In the genomic region with DNA sequence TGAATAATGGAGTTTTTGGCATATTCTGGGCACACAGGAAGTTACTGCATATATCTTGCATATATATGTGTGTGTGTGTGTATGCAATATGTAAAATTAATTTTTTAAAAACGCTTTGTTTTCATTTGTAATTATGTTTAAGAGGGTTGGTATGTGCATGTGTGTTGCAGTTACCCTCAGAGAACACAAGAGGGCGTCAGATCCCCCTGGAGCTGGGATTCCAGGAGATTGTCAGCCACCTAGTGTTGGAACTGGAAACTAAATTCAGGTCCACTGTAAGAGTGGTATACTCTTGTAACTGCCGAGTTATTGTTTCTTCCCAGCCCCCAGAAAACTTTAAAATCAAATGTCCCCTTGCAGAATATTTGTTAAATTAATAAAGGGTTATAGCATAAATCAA, we compare ENCODE assay signal across 9 mouse cellular contexts. TPM values are rescaled to one million over a fixed set of nuclear protein-coding genes. Genes with fewer than 3 reads are reported as not detected.
DNase-seq lines count a peak whose midpoint lies in the region; ATAC-seq and TF ChIP-seq lines count a peak whose summit lies in the region.
"Had no signal": no experiment of that assay in that cellular context is flagged by ENCODE, and none has a peak within 500 bp of the region (broad histone marks: within the 10 kb centered on the region; RNA-seq: fewer than 3 reads in every experiment).

No protein-coding gene starts in this region.

- no peak for TF ChIP-seq POLR2A in limb, embryonic 14.5 days (IDR thresholded peaks at IDR 0.05; ENCODE audit: borderline replicate concordance, extremely low read depth, insufficient read depth, insufficient read length)
- no peak for TF ChIP-seq POLR2A in MEL (IDR thresholded peaks at IDR 0.05; ENCODE audit: control insufficient read depth in 1 of 2, insufficient read depth in 1 of 2, low read depth in 1 of 2, low read length in 2 of 2, poor library complexity in 1 of 2)

- peaks cover 73% of the 10 kb centered on the region for H3K36me3 ChIP-seq in limb, embryonic 14.5 days (ENCODE audit: control insufficient read depth, insufficient read depth, low read length)
- peaks cover 97% of the 10 kb centered on the region for H3K36me3 ChIP-seq in limb, embryonic 10.5 days
- H3K36me3 ChIP-seq in MEL (ENCODE audit: control insufficient read depth in 1 of 2, insufficient read depth in 2 of 2, low read length in 2 of 2): no peaks in the 10 kb centered on the region

- DNase-seq in limb, embryonic 14.5 days (ENCODE audit: low spot score): peak; percentile 55
- DNase-seq in limb, embryonic 10.5 days (ENCODE audit: low spot score): no peak
- DNase-seq in MEL (ENCODE audit: low read depth, low spot score): peak; percentile 42
- DNase-seq in retina, embryonic 14.5 days (ENCODE audit: low spot score): peak; percentile 69
- no peak for DNase-seq in gastrocnemius, adult 8-10 months (ENCODE audit: low spot score in 2 of 2)
- no peak for DNase-seq in adrenal gland, adult 8-10 months

- no peaks in the 10 kb centered on the region for H3K9me3 ChIP-seq in limb, embryonic 14.5 days (ENCODE audit: control insufficient read depth, low read length)
- no peaks in the 10 kb centered on the region for H3K9me3 ChIP-seq in limb, embryonic 10.5 days (replicated peaks)
- no peaks in the 10 kb centered on the region for H3K9me3 ChIP-seq in MEL (replicated peaks; ENCODE audit: insufficient read depth, low read length)
- H3K9me3 ChIP-seq: heart, embryonic 15.5 days; midbrain, embryonic 12.5 days had no signal

- no peaks in the 10 kb centered on the region for H3K27me3 ChIP-seq in limb, embryonic 14.5 days (ENCODE audit: control insufficient read depth, insufficient read depth, low read length)
- H3K27me3 ChIP-seq in limb, embryonic 10.5 days (ENCODE audit: low read depth, poor library complexity, severe bottlenecking): no peaks in the 10 kb centered on the region
- no peaks in the 10 kb centered on the region; a peak in 1 of 4 replicates for H3K27me3 ChIP-seq in MEL (ENCODE audit: control insufficient read depth in 1 of 2, insufficient read depth in 2 of 2, low read length in 2 of 2)
- H3K27me3 ChIP-seq: heart, embryonic 15.5 days; midbrain, embryonic 12.5 days had no signal

- peak; percentile 51 to 96 (median 54) for TF ChIP-seq CTCF in MEL (IDR thresholded peaks at IDR 0.05 in 2 of 3, conservative IDR thresholded peaks at IDR 0.05 in 1 of 3; ENCODE audit: control insufficient read depth in 1 of 3, insufficient read depth in 1 of 3, low read depth in 2 of 3, low read length in 3 of 3, poor library complexity in 1 of 3, severe bottlenecking in 1 of 3)

- H3K27ac ChIP-seq in limb, embryonic 14.5 days (replicated peaks; ENCODE audit: low read depth, low read length): no peak overlapping the region
- no peak overlapping the region for H3K27ac ChIP-seq in limb, embryonic 10.5 days
- H3K27ac ChIP-seq in MEL (ENCODE audit: control insufficient read depth, low read depth, low read length): no peak overlapping the region
- H3K27ac ChIP-seq: heart, embryonic 15.5 days; midbrain, embryonic 12.5 days had no signal

- no peak for TF ChIP-seq EP300 in MEL (IDR thresholded peaks at IDR 0.05; ENCODE audit: low read depth in 1 of 2, low read length in 2 of 2)

- 0 out of 2 replicates have a peak, but pooled peaks cover 3% of the 10 kb centered on the region for H3K4me1 ChIP-seq in limb, embryonic 14.5 days (ENCODE audit: control insufficient read depth, insufficient read depth, low read length)
- H3K4me1 ChIP-seq in limb, embryonic 10.5 days: no peaks in the 10 kb centered on the region
- H3K4me1 ChIP-seq in MEL (ENCODE audit: control insufficient read depth in 1 of 2, insufficient read depth in 2 of 2, low read length in 2 of 2): no peaks in the 10 kb centered on the region

- no peaks in the 10 kb centered on the region for H3K79me2 ChIP-seq in MEL (ENCODE audit: control insufficient read depth, insufficient read depth, low read length, poor library complexity)

- ATAC-seq in limb, embryonic 14.5 days (ENCODE audit: low FRiP score, low read depth): no peak
- ATAC-seq in common myeloid progenitor, adult 5-6 weeks (replicated peaks; ENCODE audit: low read depth, poor library complexity, severe bottlenecking): peak; percentile 95

- no peak overlapping the region for H3K9ac ChIP-seq in limb, embryonic 14.5 days (ENCODE audit: low read depth, low read length, severe bottlenecking)
- no peak overlapping the region for H3K9ac ChIP-seq in MEL (ENCODE audit: control insufficient read depth, low read depth, low read length, poor library complexity, severe bottlenecking)
- H3K9ac ChIP-seq: heart, embryonic 15.5 days; midbrain, embryonic 12.5 days had no signal

- peak; percentile 39 for TF ChIP-seq RAD21 in MEL (IDR thresholded peaks at IDR 0.05; ENCODE audit: low read depth, low read length)

- no peak overlapping the region for H3K4me3 ChIP-seq in limb, embryonic 14.5 days (replicated peaks; ENCODE audit: low read length)
- no peak overlapping the region for H3K4me3 ChIP-seq in limb, embryonic 10.5 days
- H3K4me3 ChIP-seq in MEL (ENCODE audit: control insufficient read depth in 1 of 2, insufficient read depth in 1 of 2, low read depth in 2 of 2, low read length in 2 of 2): no peak overlapping the region
- H3K4me3 ChIP-seq: heart, embryonic 15.5 days; midbrain, embryonic 12.5 days had no signal

- H3K4me2 ChIP-seq in limb, embryonic 14.5 days (replicated peaks; ENCODE audit: low read depth, low read length, severe bottlenecking): no peak overlapping the region
- H3K4me2 ChIP-seq: heart, embryonic 15.5 days; midbrain, embryonic 12.5 days had no signal

- 61% methylated on average over 3 of the region's 3 CpGs for WGBS in limb, embryonic 14.5 days
- WGBS in limb, embryonic 10.5 days: 61% methylated on average over 3 of the region's 3 CpGs

TF ChIP-seq in MEL, 35 proteins besides CTCF, POLR2A, EP300 and RAD21:
- TF ChIP-seq MXI1 (IDR thresholded peaks at IDR 0.05; ENCODE audit: low read depth, low read length) (no peak), SMC3 (IDR thresholded peaks at IDR 0.05; ENCODE audit: low read depth, low read length) (peak; percentile 62), ZC3H11A (IDR thresholded peaks at IDR 0.05; ENCODE audit: low read depth, low read length) (no peak), POLR2AphosphoS5 (IDR thresholded peaks at IDR 0.05; ENCODE audit: borderline replicate concordance, low read depth, low read length) (no peak), TCF12 (IDR thresholded peaks at IDR 0.05; ENCODE audit: low read depth, low read length) (no peak), ZNF384 (IDR thresholded peaks at IDR 0.05; ENCODE audit: low read depth, low read length) (no peak), MAZ (IDR thresholded peaks at IDR 0.05; ENCODE audit: low read depth, low read length) (no peak)

RNA-seq across cellular contexts. Expression of gene Retreg1, which starts 46.6 kb away (rescaled TPM):
- polyA plus RNA-seq in limb, embryonic 14.5 days (2012; rRNA removed): 2.3 and 2.5 TPM in 2 replicates
- 4.2 and 4.4 TPM in 2 replicates for polyA plus RNA-seq in limb, embryonic 14.5 days (2014; fragmentation: Nextera tagmentation; extraction: Ambion mirVana)
- polyA plus RNA-seq in limb, embryonic 10.5 days (2016; fragmentation: Nextera tagmentation; extraction: Ambion mirVana): 1.2 and 1.9 TPM in 2 replicates
- total RNA-seq in MEL (2012; rRNA removed): 3.1 and 4.1 TPM in 2 replicates
- polyA plus RNA-seq in MEL (2012; ENCODE audit: insufficient read depth in 1 of 2, insufficient read length in 2 of 2, low read depth in 1 of 2, low replicate concordance in 2 of 2, missing spikeins in 1 of 2): 1 to 10 TPM in 1 of 2 experiments, not detected in 1; 7.6 TPM
- total RNA-seq in common myeloid progenitor, adult 5-6 weeks (2017): 77.9 and 95.7 TPM in 2 replicates
- total RNA-seq in gastrocnemius, adult 8-10 months (2022): 100 to 1,000 TPM; 150 to 208 (median 158) TPM
- total RNA-seq in adrenal gland, adult 8-10 months (2022): 10 to 100 TPM; 39.4 to 99.3 (median 45.7) TPM

Comparison
In these comparisons a context has a peak if more than half of its experiments do, and no peak if none do; other contexts are left out.
1. DNase-seq: peak in limb, embryonic 14.5 days (single experiment), MEL (single experiment) and retina, embryonic 14.5 days (single experiment); none in limb, embryonic 10.5 days (single experiment), gastrocnemius, adult 8-10 months (0 of 2) and adrenal gland, adult 8-10 months (single experiment).